Mouse (Mus musculus) adrenal gland, postnatal 25 days (tissue): ENCODE results near the gene Gm20716. TPM values are rescaled to one million over a fixed set of nuclear protein-coding genes. Genes with fewer than 3 reads are reported as not detected.

Experiments
- DNase-seq: peaks from one replicate; pipeline ENCODE4 v3.0.0; 2021; ENCODE audit warnings: mixed read lengths
- long read RNA-seq: library from polyadenylated mRNA; stranded (forward); transcript quantifications from one replicate; pipeline ENCODE4 v2.0.0, GENCODE M21; 2021
- total RNA-seq: library from RNA; stranded (reverse); gene quantifications from 2 replicates; pipeline ENCODE4 v1.2.3, GENCODE M21; 2021

The Gm20716 gene
- total RNA-seq = 27.1 and 34.8 TPM in 2 replicates
- long read RNA-seq, partial matches to known transcripts = 0 of 12 reads
- long read RNA-seq, other reads (novel, unspliced or antisense) = 12 of 12 reads

DNA sequence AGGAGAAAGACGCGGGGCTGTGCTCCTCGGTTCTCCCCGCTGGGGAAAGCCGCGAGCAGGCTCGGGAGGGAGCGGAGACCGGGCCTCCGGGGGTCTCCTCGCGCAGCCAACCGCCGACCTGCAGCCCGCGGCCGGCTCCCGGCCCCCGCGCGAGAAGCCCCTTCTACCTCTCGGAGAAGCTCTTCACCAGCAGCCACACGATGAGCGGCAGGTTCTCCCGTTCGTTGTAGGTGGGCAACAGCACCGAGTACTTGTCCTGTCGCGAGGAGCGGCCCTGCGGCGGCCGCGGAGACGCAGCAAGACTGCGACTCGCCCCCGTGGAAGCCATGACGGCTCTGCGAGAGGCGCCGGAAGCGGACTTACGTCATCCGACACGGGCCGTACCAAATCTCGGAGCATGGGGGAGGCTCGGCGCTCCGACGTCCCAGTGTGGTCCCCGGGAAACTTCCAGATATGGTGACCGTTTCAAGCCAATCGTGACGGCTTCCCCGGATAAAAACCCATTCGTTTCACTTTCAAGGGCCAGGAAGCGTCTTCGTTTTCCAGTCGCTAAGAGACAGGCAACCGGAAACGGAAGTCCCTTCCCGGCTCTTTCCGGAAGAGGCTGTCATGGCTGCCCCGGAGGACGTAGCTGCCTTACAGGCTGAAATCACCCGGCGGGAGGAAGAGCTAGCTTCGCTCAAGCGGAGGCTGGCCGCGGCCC, at the start of gene Gm20716, which contains the start of the genes Dpm1 and Mocs3:
TSS of gene Gm20716 (minus strand) at position 339 of the 703 bp plus-strand sequence.
TSS of gene Dpm1 (minus strand) at position 566 of the 703 bp plus-strand sequence.
TSS of gene Mocs3 (plus strand) at position 597 of the 703 bp plus-strand sequence.
- peak; percentile 81 for DNase-seq

DNA sequence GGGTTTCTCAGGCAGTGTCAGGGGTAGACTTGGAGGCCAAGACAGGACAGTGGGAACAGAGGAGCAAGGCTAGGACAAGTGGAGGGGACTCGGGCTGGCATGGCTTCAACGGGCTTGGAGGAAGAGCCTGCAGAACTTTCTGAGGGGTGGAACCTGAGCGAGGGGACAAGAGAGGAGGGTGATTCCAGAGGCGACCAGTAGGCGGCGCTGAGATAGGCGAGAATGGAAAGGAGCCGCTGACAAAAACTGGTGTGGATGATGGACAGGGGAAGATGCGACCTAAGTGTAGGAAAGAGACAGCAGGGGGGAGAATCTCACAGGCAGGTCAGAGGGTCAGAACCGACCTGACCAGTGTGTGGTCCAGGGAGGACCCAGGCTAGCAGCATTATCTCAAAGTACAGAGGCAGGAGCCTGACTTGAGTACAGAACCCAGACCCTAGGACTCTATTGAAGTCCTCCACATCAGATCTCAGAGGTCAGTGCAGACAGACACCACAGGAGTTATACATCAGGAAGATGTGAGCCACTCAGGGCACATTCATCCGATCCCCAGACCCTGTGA, 44.3 kb upstream of the Gm20716 start:
- peak; percentile 78 for DNase-seq

DNA sequence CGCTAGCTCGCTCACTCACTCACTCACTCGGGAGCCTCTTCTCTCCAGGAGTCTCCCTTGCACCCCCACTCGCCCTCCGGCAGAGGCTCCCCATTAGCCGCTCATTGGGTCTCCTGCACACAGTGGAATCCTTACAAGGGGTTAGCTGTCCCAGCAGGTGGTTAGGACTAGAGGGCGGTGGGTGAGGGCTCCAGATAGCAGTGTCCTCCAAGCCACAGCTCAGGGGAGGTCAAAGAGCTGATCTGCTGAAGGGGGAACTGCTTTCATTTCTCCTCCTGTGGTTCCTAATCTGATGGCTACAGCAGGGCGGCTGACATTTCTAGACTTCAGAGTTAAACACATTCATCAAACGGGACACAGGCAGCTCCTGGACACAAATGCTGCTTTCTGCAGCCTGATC, 43.2 kb upstream of the Gm20716 start:
- DNase-seq = no peak

DNA sequence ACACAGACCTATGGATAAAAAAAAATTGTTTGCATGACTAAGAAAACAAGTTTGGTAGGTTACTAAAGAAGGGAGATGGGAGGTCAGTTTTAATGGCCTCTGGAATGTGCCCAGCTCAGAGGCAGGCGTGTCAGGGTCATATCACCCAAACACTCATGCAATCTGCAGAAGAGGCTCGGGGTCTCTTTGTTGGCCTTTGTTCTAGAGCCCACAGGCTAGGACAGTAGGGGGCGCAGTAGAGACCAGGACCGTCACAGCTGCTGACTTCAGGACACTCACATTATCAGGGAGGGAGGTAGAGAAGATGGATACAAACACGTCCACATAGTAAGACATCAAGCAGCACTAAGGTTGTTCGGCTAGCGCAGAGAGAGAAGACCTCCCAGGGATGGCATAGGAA, 37.9 kb upstream of the Gm20716 start:
- peak; percentile 30 for DNase-seq

DNA sequence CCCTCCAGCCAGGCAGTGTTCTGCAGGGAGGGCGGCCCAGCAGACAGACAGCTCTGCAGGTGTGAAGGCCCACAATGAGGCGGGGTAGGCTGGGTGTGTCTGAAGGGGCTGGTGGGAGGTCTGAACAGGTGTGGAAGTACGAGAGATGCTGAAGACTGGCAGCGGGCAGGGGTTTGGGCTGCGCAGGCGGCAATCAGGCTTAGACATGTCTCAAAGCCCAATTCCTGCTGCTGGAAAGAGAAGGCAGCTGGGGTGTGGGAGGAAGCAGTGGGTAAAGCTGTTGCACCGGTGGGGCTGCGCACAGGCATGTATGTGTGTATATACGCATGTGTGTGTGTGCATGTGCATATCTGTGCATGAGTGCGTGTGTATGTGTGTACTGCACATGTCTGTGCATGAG, 30.7 kb upstream of the Gm20716 start:
- no peak for DNase-seq

DNA sequence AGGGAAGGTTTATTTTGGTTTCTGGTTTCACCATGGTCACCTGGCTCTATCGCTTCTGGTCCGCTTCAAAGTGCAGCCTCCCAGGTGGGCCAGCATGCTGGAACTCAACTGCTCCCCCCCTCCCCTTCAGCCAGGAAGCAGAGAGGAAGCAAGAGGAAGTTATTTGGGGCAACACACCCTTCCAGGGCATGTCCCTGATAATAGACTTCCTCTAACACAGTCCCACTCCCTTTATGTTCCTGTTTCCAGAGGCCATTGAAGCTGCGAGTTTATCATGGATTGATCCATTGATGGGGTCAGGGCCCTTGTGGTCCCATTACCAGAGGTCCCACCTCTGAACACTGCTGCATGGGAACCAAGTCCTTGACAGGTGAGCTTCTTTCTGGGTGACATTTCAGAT, 30.0 kb upstream of the Gm20716 start:
- no peak for DNase-seq

DNA sequence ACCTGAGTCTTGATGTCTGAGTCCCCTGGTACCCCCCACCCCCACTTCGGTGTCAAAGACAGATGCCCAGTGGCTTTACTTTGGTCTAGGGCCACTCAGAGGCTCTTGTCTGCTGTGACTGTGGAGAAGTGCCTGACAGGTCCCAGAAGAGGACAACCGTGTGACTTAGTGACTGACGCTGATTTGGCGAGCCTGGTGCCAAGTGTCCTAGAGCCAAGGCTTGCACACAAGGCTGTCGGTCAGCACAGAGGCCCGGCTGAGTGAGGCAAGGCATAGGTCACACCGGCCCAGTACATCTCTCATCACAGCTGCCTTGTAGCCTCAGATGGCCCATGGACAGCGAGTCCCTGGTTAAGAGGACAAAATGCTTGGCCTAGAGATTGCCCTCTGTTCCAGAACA, 28.9 kb upstream of the Gm20716 start:
- DNase-seq = no peak

DNA sequence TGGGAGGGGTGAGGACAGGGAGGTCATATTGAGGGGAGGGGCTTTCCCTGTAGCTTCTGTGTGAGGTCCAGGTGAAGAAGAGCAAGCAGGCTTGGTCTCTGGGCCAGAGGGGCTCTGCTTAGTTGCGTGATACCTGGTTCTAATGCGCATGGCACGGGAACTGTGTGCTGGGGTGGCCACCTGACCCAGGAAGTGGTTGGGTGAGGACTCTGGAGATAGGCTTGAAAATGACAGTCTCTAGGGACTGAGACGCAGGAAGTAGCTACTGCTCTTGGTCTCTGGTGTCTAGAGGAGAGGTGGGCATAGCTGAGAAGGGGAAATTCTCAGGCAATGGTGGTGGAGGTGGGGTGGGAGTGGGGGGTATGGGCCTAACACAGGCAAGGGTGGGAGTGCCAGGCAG, 27.0 kb upstream of the Gm20716 start:
- DNase-seq = no peak

DNA sequence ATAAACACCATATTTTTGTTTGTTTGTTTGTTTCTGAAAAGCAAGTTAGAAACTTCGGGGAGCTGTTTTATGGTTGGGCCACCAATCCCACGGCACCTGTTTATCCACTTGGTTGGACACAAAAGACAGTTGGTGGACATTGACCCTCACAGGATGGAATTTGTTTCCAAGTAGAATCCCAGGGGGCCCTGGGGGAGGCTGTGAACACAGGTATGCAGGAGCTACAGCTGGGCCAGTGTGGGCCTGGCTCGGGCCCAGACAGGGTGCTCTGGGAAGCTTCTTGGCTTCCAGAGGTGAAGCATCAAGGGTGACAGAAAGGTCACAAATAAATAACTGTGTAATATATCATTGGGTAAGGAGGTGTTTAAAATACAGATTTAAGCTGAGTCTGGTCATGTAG, 26.3 kb upstream of the Gm20716 start:
- DNase-seq = no peak

DNA sequence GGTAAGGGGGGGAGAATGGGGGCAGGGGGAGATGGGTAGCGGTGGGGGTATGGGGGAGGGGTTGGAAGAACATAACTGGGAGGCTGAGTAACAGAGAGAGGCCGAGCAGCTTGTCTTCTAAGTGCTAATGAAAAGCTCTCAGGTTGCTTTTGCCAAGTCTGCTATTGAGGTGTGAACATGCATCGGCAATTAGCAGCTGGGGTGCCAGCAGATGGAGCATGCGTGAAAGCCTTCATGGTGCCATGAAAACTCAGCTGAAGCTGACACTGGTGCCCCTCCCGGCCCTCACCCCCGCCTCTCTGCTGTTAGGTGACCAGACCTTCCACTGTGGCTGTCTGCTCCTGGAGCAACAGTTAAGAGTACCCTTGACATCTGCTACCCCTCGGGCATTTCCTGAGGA, 23.7 kb upstream of the Gm20716 start:
- no peak for DNase-seq

DNA sequence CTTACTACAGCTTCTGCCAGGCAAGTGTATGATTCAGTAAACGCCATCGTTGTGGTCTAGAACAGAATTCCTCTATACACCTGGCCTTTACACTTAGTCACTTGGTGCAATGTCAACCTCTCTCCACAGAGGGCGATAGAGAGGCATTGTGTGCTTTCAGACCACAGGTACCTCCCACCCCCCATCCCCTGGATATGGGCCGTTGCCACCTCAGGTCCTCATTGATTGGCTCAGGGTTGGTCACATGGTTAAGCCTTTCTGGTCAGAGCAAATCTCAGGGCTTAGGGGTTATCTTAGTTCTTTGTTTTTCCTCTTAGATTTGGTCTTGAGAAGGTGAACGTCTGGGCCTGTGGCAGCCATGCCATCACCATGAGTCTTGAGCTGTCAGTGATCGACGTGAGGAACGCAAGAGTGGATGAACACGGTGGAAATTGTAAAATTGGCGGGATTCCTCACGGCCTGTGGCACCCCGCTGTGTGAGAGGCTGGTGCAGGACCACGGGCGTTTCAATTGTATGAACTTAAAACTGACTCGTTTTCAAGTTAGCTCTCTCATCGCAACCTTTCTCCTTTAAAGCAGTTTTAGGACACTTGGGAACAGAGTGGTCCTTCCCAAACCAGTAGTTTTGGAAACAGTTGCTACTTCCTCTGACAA, 22.6 kb upstream of the Gm20716 start:
- DNase-seq = no peak

DNA sequence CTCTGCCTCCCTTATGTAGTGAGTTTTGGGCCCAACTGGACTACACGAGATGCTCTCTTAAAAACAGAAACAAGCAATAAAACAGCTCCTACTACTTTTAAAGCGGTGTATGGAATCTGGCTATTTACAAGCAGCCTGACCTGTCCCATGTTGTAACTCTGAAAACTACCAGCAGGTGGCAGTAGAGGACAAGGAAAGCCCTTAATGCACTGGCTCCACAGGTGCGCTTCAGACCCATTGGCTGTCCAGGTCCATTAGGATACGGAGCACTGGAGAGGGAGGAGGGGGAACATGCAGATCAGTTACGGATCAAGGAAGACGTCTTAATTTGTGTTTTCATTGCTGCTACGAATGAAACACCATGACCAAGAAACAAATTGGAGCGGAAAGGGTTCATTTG, 20.1 kb upstream of the Gm20716 start:
- peak; percentile 72 for DNase-seq

DNA sequence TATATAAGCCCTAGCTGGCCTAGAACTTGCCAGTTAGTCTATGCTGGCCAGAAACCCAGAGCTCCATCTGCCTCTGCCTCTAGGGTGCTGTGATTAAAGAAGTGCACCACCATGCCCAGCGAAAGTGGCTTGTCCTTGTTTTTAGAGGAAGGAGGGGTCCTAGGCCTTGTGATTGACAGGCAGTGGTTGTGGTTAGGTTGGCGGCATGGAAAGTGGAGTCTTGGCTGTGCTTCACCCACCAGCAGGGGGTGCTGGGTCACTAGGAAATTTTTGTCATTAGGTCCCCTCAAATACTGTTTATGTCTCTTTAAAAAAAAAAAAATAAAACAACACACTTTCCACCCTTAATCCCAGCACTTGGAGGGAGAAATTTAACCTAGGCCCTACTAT, 18.7 kb upstream of the Gm20716 start:
- no peak for DNase-seq

DNA sequence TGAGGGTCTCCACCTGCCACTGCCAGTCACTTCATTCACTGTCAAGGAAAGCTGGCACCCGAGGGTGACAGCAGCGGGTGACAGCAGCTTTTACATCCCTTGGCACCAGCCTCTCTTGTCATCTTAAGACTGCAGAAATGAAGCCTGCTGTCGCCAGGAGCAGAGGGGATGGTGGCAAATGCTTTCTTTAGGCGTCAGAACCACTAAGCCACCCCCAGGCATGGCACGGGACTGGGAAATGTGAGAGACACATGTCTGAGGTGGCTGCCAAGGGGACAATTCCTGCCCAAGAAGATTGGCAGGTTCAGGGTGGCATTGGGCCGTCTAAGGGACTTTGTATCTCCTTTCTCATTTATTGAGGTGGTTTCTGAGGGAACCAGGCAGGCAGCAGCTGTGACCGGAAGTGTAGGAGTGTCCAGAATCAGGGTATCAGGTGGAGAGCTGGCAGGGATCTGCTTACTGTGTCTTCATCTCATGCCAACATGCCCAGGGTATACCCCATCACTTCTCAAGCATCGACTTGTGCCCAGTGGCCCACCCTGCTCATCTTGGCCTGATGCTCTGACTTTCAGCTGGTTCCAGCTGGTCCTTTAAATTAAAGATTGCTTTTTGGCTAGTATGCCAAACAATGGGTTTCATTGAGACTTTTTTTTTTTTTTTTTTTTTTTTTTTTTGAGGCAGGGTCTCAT, 18.1 kb upstream of the Gm20716 start:
- no peak for DNase-seq

DNA sequence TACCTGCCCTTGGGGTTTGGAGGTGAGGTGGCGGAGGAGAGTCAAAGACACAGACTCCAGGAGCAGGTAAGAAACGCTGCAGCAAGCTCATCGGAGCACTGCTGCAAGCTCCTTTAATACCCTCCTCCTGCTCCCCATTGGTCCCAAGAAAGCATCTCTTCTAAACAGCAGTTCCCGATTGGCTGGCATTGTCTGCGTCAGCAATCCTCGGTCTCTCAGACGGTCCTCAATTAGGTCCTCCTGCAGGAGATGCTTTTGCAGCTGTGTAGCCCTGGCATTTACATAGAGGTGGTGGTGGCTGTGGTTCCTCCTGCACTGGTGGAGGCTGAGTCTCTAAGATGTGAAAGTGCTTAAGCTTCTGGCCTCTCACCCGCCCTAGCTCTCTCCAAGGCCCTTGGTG, 15.4 kb upstream of the Gm20716 start:
- no peak for DNase-seq

DNA sequence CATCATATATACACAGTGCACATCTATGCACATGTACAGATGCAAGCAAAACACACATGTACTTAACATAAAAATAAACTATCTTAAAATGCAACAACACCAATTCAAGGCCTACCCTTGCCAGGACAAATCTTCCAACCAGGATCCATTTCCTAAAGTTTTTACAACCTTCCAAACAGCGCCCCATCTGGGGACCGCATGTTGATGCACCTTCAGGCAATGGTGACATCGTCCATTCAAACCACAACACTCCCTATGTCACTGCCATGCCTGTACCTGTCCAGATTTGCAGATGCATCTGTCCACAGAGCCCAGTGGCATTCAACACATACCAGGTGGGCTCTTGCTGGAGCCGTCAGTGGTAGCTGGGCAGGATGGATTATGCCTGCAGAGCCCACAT, 13.1 kb upstream of the Gm20716 start:
- DNase-seq = no peak

DNA sequence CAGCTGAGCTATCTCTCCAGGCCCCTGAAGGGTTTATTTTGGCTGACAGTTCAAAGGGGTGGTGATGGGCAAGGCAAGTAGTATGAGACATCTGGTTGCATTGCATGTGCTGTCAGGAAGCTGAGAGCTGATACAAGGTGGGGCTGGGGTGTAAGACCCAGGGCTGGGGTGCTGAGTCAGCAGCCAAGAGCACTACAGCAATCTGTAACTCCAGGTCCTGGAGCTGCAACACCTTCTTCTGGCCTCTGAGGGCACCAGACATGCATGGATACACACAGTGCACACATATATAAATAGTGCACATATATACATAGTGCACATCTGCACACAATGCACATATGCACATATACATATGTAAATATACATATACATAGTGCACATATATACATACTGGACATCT, 12.7 kb upstream of the Gm20716 start:
- no peak for DNase-seq

DNA sequence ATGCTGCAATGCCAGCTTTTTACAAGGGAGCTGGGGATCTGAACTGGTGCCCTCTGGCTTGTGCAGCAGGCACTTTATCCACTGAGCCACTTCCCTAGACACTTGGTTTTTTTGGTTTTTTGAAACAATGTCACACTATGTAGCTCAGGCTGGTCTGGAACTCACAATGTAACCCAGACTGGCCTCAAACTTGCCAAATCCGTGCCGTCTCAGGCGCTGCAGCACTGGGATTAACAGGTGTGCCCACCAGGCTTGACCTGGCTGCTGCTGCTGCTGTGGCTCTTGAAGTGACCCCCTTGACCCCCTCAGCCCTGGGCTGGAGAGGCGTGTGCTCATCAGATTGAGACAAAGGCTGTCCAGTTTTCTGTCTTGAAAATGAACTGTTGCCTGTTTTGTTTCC, 8.2 kb upstream of the Gm20716 start:
- no peak for DNase-seq

DNA sequence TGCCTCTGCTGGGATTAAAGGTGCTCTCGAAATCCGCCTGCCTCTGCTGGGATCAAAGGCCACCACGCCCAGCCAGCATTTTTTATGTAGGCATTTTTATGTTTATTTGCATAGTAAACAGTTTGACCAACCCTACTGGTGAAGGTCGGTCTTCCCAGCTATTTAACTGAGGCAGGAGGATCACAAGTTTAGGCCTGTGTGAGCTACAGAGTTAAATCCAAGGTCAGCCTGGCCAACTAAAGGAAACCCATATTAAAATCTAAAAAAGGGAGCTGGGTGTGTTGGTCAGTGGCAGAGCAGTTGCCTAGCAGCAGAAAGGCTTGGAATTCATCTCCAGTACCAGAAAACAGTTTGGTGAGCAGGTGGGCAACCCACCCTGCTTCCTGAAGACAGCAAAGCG, 3.1 kb upstream of the Gm20716 start:
- no peak for DNase-seq

DNA sequence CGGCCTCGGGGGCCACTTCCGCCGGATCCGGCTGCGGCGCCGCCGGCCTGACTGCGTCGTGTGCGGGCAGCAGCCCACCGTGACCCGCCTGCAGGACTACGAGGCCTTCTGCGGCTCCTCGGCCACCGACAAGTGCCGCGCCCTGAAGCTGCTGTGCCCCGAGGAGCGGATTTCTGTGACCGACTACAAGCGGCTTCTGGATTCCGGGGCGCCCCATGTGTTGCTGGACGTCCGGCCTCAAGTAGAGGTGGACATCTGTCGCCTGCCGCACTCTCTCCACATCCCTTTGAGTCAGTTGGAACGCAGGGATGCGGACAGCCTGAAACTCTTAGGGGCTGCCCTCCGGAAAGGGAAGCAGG, 1.3 kb upstream of the Gm20716 start:
- DNase-seq = no peak

DNA sequence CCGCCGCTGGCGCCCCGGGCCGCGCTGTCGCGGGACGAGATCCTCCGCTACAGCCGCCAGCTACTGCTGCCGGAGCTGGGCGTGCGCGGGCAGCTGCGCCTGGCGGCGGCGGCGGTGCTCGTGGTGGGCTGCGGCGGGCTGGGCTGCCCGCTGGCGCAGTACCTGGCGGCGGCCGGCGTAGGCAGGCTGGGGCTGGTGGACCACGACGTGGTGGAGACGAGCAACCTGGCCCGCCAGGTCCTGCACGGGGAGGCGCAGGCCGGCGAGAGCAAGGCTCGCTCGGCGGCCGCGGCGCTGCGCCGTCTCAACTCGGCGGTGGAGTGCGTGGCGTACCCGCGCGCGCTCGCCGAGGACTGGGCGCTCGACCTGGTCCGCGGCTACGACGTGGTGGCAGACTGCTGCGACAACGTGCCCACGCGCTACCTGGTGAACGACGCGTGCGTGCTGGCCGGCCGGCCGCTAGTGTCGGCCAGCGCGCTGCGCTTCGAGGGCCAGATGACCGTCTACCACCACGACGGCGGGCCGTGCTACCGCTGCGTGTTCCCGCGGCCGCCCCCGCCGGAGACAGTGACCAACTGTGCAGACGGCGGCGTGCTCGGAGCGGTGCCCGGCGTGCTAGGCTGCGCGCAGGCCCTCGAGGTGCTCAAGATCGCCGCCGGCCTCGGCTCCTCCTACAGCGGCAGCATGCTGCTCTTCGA, 758 bp upstream of the Gm20716 start:
- peak; percentile 20 for DNase-seq
